Mouse (Mus musculus): ENCODE results near the gene Dazap1.

GRCm38 (mm10) chr10:80293325-80293724 lies 32.0 kb downstream of the Dazap1 start:
- no peak for TF ChIP-seq CTCF (conservative IDR thresholded peaks at IDR 0.05; ENCODE audit: low read length)
- TF ChIP-seq NANOG (IDR thresholded peaks at IDR 0.05; ENCODE audit: borderline replicate concordance, low read length), result no peak
- TF ChIP-seq POU5F1 (IDR thresholded peaks at IDR 0.05; ENCODE audit: borderline replicate concordance, low read length), result no peak
